Mouse (Mus musculus): ENCODE results near the gene Tubal3. TPM values are rescaled to one million over a fixed set of nuclear protein-coding genes. Genes with fewer than 3 reads are reported as not detected.
"Not testable (repeated sequence)": the region's sequence is repeated elsewhere in the genome, so short reads cannot be mapped to it uniquely, and the experiment has no call there.

Tubal3 gene
- polyA plus RNA-seq, 1 experiment from 2014 or later, result not detected

DNA sequence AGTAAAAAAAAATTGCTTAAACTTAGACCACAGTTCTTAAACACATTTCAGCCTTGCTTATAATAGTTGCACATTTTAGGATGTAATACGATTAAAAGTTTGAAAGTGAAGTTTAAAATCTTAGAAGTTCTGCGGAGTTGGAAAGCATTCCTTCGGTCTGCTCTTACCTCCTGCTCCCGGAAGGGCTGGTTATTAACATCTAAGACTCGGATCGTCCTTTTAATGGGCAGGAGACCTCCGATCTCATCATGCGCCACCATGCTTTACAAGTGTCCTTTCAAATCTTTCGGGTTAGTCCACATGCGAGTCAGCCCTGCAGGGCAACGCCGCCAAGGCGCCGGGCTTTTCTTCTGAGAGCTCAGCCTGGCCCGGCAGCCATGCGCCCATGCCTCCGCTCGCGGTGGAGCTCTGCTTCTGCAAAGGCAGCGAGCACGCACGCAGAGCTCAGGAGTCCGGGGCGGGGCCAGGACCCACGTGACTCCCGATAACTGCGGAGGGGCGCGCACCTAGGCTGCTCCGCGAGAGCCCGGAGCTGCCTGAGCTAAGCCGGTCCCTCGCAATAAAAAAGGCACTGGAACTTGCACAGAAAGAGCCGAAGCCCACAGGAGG lies 24.8 kb upstream of the Tubal3 start:
- Histone ChIP-seq H3K4me1 (peaks cover 24% of the 10 kb centered on the region), H3K4me3 (peak overlapping the region; percentile 67), H3K36me3 (peaks cover 10% of the 10 kb centered on the region), H3K27ac (peak overlapping the region; percentile 92), H3K9ac (peak overlapping the region; percentile 67), H3K4me2 (peak overlapping the region; percentile 57), H3K27me3 (no peaks in the 10 kb centered on the region), H3K9me3 (no peaks in the 10 kb centered on the region)
- peak; percentile 91 for ATAC-seq (ENCODE audit: insufficient number of reproducible peaks, low FRiP score, low TSS enrichment, low read depth)
- whole genome bisulfite sequencing, result under 1% methylated on average over 35 of the region's 35 CpGs

DNA sequence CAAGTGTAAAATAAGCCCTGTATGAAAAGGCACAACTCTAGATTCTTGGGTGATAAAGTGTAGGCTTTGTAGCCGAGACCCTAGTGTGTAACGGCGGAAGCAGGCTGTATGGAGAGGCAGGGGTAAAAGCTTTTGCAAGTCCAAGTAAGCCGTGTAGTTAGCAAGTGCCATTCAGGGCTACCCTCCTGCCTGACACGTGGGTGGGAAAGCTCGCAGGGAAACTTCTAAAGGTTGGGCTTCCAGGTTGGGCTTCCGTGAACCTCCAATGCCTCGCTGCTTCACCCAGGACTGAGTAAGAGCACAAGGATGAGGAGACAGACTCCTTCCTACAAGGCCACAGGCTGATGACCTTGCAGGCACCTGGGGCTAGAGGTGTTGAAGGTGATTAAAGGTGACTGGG lies 23.5 kb upstream of the Tubal3 start:
- H3K4me3 ChIP-seq, result no peak overlapping the region
- H3K36me3 ChIP-seq, result peaks cover 7% of the 10 kb centered on the region; the same call in 1 of the 2 replicates
- H3K4me2 ChIP-seq, result no peak overlapping the region
- 67% methylated on average over 8 of the region's 8 CpGs for WGBS
- no peaks in the 10 kb centered on the region for H3K9me3 ChIP-seq
- no peak overlapping the region for H3K27ac ChIP-seq
- no peaks in the 10 kb centered on the region for H3K27me3 ChIP-seq
- H3K9ac ChIP-seq, result no peak overlapping the region
- peaks cover 22% of the 10 kb centered on the region; the same call in 1 of the 2 replicates for H3K4me1 ChIP-seq
- ATAC-seq (ENCODE audit: insufficient number of reproducible peaks, low FRiP score, low TSS enrichment, low read depth), result no peak

GRCm38 (mm10) chr13:3895397-3895980 lies 22.6 kb upstream of the Tubal3 start:
- no peaks in the 10 kb centered on the region for H3K9me3 ChIP-seq
- no peak overlapping the region for H3K27ac ChIP-seq
- no peaks in the 10 kb centered on the region for H3K27me3 ChIP-seq
- peaks cover 16% of the 10 kb centered on the region; the same call in 1 of the 2 replicates for H3K4me1 ChIP-seq
- H3K36me3 ChIP-seq, result peaks cover 9% of the 10 kb centered on the region
- ATAC-seq (ENCODE audit: insufficient number of reproducible peaks, low FRiP score, low TSS enrichment, low read depth), result no peak
- H3K4me2 ChIP-seq, result no peak overlapping the region
- no peak overlapping the region for H3K9ac ChIP-seq
- WGBS, result 85% methylated on average over 8 of the region's 8 CpGs
- H3K4me3 ChIP-seq, result no peak overlapping the region

GRCm38 (mm10) chr13:3896032-3896431 lies 22.0 kb upstream of the Tubal3 start:
- no peak overlapping the region for H3K4me3 ChIP-seq
- WGBS, result 89% methylated on average over 6 of the region's 6 CpGs
- H3K36me3 ChIP-seq, result peaks cover 9% of the 10 kb centered on the region
- no peak for ATAC-seq (ENCODE audit: insufficient number of reproducible peaks, low FRiP score, low TSS enrichment, low read depth)
- H3K9ac ChIP-seq, result no peak overlapping the region
- no peak overlapping the region for H3K4me2 ChIP-seq
- no peaks in the 10 kb centered on the region for H3K27me3 ChIP-seq
- no peaks in the 10 kb centered on the region for H3K9me3 ChIP-seq
- H3K4me1 ChIP-seq, result peaks cover 16% of the 10 kb centered on the region; the same call in 1 of the 2 replicates
- no peak overlapping the region for H3K27ac ChIP-seq

DNA sequence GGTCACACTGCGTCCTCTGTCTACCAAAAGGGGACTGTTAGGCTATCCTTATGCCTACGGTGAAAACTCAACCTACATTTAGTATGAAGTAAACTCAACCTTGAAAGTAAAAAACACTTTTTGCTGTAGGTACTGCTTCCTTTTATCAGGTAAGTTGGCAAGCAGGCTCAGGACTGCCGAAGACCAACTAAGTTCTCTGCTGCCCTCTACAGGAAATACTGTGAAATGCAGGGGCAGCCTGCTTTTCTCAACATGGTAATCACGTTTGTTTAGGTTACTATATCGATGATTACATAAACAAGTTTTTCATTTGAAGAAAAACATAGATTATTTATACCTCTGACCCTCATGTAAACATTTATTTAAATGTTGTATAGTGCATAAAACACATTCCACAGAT lies 21.2 kb upstream of the Tubal3 start:
- no peak overlapping the region for H3K4me3 ChIP-seq
- no peaks in the 10 kb centered on the region for H3K9me3 ChIP-seq
- ATAC-seq (ENCODE audit: insufficient number of reproducible peaks, low FRiP score, low TSS enrichment, low read depth), result no peak
- H3K27me3 ChIP-seq, result no peaks in the 10 kb centered on the region
- H3K36me3 ChIP-seq, result peaks cover 9% of the 10 kb centered on the region
- no peak overlapping the region for H3K4me2 ChIP-seq
- WGBS, result 30% methylated on average over 5 of the region's 5 CpGs
- peaks cover 11% of the 10 kb centered on the region; the same call in 1 of the 2 replicates for H3K4me1 ChIP-seq
- no peak overlapping the region for H3K9ac ChIP-seq
- no peak overlapping the region for H3K27ac ChIP-seq

DNA sequence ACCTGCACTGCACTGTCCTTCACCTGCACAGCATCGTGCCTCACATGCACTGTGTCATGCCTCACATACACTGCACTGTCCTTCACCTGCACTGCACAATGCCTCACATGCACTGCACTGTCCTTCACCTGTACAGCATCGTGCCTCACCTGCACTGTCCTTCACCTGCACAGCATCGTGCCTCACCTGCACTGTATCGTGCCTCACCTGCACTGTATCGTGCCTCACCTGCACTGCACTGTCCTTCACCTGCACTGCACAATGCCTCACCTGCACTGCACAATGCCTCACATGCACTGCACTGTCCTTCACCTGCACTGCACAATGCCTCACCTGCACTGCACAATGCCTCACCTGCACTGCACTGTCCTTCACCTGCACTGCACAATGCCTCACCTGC lies 19.9 kb upstream of the Tubal3 start:
- H3K4me3 ChIP-seq; H3K27ac ChIP-seq; ATAC-seq (ENCODE audit: insufficient number of reproducible peaks, low FRiP score, low TSS enrichment, low read depth); H3K27me3 ChIP-seq; H3K9me3 ChIP-seq; H3K4me2 ChIP-seq; H3K9ac ChIP-seq; H3K36me3 ChIP-seq: not testable (repeated sequence)
- WGBS, result 96% methylated on average over 5 of the region's 5 CpGs
- H3K4me1 ChIP-seq, result peaks cover 11% of the 10 kb centered on the region; the same call in 1 of the 2 replicates

DNA sequence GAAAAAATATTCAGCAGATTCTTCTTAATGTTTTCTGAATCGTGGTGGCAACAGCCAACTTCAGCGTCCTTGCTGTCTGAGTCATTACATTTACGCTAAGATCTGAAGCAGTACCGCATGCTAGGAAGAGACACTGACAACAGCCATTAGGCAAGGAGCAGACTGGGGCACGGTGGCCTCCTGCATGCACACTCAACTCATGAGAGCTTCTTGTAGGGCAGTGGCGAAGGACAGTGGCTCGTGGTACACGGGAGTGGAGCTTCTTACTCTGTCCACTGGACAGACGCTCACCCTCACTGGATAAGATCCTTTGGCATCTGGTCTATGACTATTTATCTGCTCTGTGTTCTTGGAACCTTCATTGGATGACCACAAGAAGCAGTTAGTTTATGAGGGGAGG lies 18.8 kb upstream of the Tubal3 start:
- Histone ChIP-seq H3K9me3 (no peaks in the 10 kb centered on the region), H3K4me3 (no peak overlapping the region), H3K4me1 (peaks cover 3% of the 10 kb centered on the region; the same call in 1 of the 2 replicates), H3K27ac (no peak overlapping the region), H3K4me2 (no peak overlapping the region), H3K27me3 (no peaks in the 10 kb centered on the region), H3K9ac (no peak overlapping the region), H3K36me3 (peaks cover 9% of the 10 kb centered on the region)
- WGBS, result 86% methylated on average over 9 of the region's 9 CpGs
- ATAC-seq (ENCODE audit: insufficient number of reproducible peaks, low FRiP score, low TSS enrichment, low read depth), result no peak

DNA sequence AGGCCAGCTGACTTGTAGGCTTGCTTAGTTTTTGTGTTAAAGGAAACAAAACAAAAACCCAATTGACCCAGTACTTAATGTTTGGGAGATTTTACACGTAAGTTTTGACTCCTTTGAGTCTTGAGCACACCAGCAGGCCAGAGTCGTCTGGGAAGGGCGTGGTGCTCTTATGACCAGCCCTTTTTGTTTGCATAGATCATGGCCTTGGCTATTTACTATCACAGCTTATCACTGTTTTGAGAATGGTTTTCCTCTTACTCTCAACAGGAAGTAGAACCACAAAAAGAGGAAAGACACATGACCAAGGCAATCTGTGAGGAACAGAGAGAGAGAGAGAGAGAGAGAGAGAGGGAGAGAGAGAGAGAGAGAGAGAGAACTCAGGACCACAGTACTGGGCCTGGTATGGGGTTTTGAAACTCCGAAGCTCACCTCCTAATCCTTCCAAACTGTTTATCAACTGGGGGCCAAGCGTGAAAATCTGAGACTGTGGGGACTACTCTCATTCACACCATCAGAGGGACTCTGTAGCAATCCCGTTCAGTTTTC lies 10.8 kb upstream of the Tubal3 start:
- Histone ChIP-seq H3K27ac (no peak overlapping the region), H3K9me3 (no peaks in the 10 kb centered on the region), H3K4me2 (no peak overlapping the region), H3K4me3 (no peak overlapping the region), H3K9ac (no peak overlapping the region), H3K27me3 (no peaks in the 10 kb centered on the region), H3K36me3 (0 out of 2 replicates have a peak, but pooled peaks cover 2% of the 10 kb centered on the region), H3K4me1 (no peaks in the 10 kb centered on the region)
- ATAC-seq (ENCODE audit: insufficient number of reproducible peaks, low FRiP score, low TSS enrichment, low read depth), result no peak
- WGBS, result 83% methylated on average over 6 of the region's 6 CpGs

- no peak overlapping the region for H3K4me3 ChIP-seq
- 0 out of 2 replicates have a peak, but pooled peaks cover 2% of the 10 kb centered on the region for H3K36me3 ChIP-seq
- no peaks in the 10 kb centered on the region for H3K4me1 ChIP-seq
- no peaks in the 10 kb centered on the region for H3K9me3 ChIP-seq
- no peak for ATAC-seq (ENCODE audit: insufficient number of reproducible peaks, low FRiP score, low TSS enrichment, low read depth)
- no peak overlapping the region for H3K9ac ChIP-seq
- H3K27me3 ChIP-seq, result no peaks in the 10 kb centered on the region
- H3K4me2 ChIP-seq, result no peak overlapping the region
- 86% methylated on average over 4 of the region's 4 CpGs for WGBS
- H3K27ac ChIP-seq, result no peak overlapping the region
Measured at GRCm38 (mm10) chr13:3908262-3908661, 9.8 kb upstream of the Tubal3 start.

DNA sequence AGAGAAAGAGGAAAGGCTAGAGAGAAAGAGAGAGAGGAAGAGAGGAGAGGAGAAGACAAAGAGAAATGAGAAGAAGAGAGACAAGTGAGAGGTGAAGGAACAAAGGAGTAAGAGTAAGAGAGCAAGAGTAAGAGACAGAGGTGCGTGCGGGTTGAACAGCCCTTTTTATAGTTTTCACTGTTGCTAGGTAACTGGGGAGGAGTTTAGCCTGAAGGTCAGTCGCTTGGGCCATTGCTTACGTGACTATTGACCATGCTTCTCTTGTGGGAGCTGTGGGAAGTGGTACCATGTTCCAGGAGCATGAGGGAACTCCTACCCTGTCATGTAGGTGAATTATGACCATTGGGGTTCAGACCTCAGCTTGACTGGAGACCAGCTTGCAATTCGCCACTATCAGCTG lies 7.7 kb upstream of the Tubal3 start:
- Histone ChIP-seq H3K4me3 (no peak overlapping the region), H3K4me2 (no peak overlapping the region), H3K27me3 (no peaks in the 10 kb centered on the region), H3K9ac (no peak overlapping the region), H3K4me1 (no peaks in the 10 kb centered on the region), H3K27ac (no peak overlapping the region), H3K9me3 (no peaks in the 10 kb centered on the region), H3K36me3 (0 out of 2 replicates have a peak, but pooled peaks cover 2% of the 10 kb centered on the region)
- ATAC-seq (ENCODE audit: insufficient number of reproducible peaks, low FRiP score, low TSS enrichment, low read depth), result no peak
- WGBS, result 88% methylated on average over 5 of the region's 5 CpGs

- H3K9me3 ChIP-seq, result no peaks in the 10 kb centered on the region
- ATAC-seq (ENCODE audit: insufficient number of reproducible peaks, low FRiP score, low TSS enrichment, low read depth), result no peak
- H3K36me3 ChIP-seq, result 0 out of 2 replicates have a peak, but pooled peaks cover 2% of the 10 kb centered on the region
- WGBS, result 81% methylated on average over 4 of the region's 4 CpGs
- H3K9ac ChIP-seq, result no peak overlapping the region
- H3K4me2 ChIP-seq, result no peak overlapping the region
- no peak overlapping the region for H3K27ac ChIP-seq
- peaks cover 5% of the 10 kb centered on the region; the same call in 1 of the 2 replicates for H3K4me1 ChIP-seq
- H3K4me3 ChIP-seq, result no peak overlapping the region
- H3K27me3 ChIP-seq, result no peaks in the 10 kb centered on the region
Measured at GRCm38 (mm10) chr13:3913504-3913903, 4.6 kb upstream of the Tubal3 start.

DNA sequence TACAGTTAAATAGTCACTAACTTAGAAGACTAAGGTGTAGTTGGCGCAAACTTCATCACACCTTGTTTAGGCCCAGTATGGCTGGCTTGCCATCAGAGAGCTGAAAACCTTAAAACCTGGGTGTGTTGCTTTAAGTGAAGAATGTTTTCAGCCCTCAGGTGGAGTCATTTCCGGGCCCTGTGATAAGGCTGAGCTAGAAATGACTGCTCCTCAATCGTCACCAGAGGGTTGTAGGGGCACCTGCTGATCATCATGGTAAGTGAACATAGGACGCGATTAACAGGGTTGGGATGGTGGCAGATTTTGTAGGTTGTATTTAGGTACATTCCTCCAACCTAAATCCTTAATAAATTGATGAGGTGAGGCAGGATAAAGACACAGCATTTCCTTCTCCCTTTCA lies 6.4 kb downstream of the Tubal3 start:
- H3K9me3 ChIP-seq, result no peaks in the 10 kb centered on the region

More for the DNA sequence above, 6.4 kb downstream of the Tubal3 start:
- no peak for ATAC-seq (ENCODE audit: insufficient number of reproducible peaks, low FRiP score, low TSS enrichment, low read depth)
- Histone ChIP-seq H3K27me3 (no peaks in the 10 kb centered on the region), H3K9ac (no peak overlapping the region), H3K36me3 (no peaks in the 10 kb centered on the region), H3K4me2 (no peak overlapping the region), H3K4me1 (no peaks in the 10 kb centered on the region), H3K27ac (no peak overlapping the region), H3K4me3 (no peak overlapping the region)
- WGBS, result 80% methylated on average over 5 of the region's 5 CpGs
